Mouse (Mus musculus): Measurements from ENCODE around the gene Dkk3. TPM values are rescaled to one million over a fixed set of nuclear protein-coding genes. Genes with fewer than 3 reads are reported as not detected.
"Not testable (repeated sequence)": the region's sequence is repeated elsewhere in the genome, so short reads cannot be mapped to it uniquely, and the experiment has no call there.

Gene Dkk3
- total RNA-seq, 2 experiments from 2014 or later, result 19.0 to 20.1 TPM

DNA sequence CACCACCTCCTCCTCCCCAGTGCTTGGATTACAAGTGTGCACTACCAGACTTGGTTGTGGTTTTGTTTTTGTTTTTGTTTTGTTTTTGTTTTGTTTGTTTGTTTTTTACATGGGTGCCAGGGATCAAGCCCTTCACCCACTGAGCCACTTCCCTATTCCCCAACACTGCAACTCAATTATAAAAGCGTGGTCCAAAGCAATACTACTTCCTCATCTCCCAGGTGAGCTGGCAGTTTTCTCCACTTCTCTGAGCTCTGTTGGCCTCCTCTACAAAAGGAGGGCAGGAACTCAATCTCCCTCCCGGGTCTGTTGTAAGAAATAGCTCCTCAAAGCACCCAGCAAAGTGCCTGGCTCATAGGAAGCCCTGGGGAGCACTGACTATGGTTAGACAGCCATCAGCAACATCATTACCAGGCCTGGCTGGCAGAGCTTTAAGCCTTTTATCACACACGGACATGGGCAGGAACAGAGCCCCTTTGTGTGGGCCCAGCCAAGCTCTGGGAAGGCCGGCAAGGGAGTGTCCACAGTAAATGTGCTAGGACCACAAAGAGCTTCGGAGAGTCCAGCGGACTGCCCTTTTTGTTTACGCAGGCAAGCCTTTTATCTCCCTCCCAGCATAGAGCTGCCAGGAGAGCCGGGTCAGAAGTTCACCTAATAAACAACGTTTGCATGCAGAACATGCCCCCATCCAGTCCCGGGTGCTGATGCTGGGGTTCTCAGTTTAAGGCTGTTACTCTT, 11.3 kb upstream of the Dkk3 start:
- DNase-seq (ENCODE audit: low spot score in 2 of 2), result no peak

DNA sequence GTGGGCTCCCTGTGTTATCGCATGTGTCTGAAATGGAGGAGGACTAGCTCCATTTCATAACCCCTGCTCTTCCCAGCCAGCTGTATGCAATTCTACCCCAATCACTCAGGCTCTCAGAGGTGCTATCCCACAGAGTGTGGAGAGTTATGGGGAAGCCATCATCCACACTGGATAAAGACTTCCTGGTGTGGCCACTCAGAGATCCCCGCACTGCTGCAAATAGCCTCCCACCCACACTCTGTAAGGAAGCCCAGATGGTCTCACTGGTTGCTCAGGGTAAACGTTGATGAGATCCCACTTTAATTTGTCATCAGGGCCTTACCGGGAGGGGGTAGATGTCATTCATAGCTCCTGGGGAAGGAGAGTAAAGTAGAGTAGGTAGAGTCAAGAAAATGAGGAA, 6.7 kb upstream of the Dkk3 start:
- DNase-seq (ENCODE audit: low spot score in 2 of 2), result no peak

DNA sequence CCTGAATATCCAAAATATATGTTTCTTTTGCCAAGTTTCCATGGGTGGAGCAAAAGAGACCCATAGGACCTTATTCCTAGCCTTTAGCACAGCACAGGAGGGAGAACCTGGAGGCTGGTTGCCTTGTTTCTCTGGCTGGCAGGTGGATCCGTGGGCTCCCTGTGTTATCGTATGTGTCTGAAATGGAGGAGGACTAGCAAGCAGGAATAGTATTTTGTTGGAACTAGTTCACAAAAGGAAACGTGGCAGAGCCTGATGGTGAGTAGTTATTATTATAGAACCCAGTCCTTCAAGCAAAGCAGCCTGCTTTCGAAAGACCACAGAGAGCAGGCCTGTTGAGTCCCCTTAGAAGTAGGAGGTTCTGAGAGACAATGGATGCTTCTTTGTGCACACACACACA, 6.2 kb upstream of the Dkk3 start:
- DNase-seq (ENCODE audit: low spot score in 2 of 2), result not testable (repeated sequence)

DNA sequence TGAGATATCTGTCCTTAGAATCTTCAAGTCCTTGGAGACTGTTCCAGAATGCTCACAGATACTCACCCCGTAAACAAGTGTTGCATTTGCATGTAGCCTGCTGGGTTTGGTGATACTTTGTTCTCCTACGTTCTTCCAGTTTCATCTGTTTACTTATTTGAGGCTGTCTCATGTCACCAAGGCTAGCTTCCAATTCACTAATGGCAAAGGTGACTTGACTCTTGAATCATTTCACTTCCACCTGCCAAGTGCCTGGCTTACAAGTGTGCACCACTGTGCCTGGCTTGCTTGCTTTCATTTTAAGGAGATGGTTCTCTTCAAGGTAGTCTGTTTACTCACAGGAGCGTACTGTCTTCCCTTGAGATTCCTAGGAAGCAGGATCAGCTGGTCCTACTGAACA, 5.6 kb upstream of the Dkk3 start:
- no peak for DNase-seq (ENCODE audit: low spot score in 2 of 2)

DNA sequence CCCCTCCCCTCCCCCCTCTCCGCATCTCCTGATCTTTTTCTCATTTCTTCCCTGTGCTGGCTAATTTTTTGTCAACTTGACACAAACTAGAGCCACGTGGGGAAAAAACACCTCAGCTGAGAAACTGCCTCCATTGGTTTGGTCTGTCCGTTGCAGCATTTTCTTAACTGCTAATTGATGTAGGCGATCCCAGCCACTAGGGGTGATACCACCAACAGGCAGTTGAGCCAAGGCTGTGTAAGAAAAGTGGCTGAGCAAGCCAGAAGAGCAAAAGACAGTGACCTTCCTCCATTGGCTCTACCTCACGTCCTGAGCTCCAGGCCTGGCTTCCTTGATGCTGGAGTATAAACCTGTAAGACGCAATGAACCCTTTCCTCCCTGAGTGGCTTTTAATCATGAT, 978 bp upstream of the Dkk3 start:
- DNase-seq (ENCODE audit: low spot score in 2 of 2), result no peak

DNA sequence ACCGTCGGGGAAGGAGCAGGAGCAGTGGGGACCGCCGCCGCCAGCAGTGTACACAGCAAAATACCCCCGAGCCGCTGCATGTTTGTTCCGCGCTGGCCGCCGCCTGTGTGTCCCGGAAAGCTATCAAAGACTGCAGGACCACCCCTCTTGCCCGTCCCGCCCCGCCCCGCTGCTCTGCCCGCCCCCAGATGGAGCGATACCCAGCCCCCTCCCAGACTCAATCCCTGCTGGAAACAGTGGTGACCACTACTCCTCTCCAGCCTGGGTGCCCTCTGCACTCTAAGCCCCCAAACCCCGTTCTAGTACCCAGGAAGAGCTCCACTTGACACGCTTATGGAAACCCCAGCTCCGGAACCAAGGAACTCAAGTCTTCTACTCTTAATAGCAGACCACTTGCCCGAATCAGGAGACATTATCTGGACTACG, 528 bp downstream of the Dkk3 start:
- no peak for DNase-seq (ENCODE audit: low spot score in 2 of 2)

DNA sequence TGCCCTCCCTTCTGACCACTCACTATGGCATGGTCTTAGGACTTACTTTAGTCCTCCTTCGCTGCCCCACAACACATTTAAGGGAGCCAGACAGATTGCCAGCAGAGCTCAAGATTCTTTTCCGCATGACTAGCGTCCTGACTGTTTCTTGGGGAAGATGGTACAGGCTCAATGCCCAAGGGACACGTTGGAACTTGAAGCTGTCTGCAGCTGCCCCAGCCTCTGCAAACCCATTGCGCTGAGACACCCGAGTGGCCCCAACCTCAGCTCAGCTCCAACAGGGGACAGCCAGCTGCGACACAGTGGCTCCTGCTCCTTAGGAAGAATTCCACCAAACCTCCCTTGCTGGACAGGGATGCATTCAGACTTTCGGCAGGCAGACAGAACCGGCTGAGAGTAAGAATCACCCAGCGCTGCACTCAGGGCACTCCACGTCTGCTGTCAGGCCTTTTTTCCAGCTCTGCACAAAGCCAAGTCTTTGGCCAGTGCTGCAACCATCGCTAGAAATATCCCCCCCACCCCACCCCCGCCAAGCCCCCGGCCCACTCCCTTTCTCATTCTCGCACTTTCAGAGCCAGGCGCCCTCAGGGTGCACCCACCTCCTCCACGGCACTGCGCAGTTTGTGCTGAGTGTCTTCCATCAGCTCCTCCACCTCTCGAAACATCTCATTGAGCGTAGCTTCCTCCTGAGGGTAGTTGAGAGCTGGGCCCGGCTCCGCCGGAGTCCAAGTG, 1.1 kb downstream of the Dkk3 start:
- no peak for DNase-seq (ENCODE audit: low spot score in 2 of 2)

DNA sequence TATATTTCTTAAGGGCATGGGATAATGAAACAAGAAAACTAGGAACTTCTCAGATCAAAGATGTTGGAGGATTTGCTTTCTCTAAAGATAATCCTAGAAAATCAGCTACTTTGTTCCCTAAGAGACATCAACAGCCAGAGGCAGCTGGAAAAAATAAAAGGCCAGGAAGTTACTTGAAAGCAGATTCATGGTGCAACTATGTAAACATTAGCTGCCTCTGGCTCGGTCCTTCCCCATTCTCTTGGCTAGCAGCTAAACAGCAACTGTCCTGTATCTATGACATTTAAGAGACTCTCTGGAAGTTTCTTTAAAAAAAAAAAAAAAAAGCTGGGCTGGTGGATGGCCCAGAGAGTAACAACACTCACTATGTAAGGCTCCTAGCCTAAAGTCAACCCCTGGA, 3.7 kb downstream of the Dkk3 start:
- no peak for DNase-seq (ENCODE audit: low spot score in 2 of 2)

DNA sequence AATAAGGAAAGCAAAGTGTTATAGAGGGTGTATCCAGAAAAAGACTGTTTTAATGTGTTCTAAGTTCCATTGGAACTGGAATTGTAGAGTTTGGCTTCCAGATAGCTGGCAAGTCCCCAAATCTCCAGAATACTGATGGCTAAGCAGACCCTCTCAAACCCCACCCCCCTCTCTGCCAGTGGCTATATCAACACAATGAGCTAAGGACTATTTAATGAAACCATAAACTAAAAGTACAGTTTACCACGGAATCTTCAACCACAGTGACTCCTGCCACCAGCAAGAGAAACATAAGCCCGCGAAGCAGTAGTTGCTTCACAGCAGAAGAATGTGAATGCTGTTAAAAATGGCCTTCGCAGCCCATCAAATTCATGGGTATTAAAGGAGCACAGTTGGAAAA, 4.4 kb downstream of the Dkk3 start:
- DNase-seq (ENCODE audit: low spot score in 2 of 2), result no peak

DNA sequence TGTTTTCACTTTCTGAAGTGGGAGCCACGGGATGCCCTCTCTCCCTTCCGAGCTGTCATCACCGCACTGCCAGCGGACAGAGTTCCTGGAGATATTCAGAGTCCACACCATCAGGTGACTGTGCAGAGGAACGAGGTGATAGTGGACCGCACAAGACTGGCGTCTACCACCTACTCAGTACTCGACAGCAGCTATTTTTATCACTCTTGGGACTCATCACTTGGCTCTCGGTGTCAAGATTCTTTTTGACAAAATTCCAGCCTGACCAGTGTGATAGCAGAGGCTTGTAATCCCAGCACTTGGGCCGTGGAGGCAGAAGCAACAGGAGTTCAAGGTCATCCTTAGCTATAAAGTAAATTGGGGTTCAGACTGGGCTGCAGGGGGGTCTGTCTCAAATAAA, 9.7 kb downstream of the Dkk3 start:
- no peak for DNase-seq (ENCODE audit: low spot score in 2 of 2)

DNA sequence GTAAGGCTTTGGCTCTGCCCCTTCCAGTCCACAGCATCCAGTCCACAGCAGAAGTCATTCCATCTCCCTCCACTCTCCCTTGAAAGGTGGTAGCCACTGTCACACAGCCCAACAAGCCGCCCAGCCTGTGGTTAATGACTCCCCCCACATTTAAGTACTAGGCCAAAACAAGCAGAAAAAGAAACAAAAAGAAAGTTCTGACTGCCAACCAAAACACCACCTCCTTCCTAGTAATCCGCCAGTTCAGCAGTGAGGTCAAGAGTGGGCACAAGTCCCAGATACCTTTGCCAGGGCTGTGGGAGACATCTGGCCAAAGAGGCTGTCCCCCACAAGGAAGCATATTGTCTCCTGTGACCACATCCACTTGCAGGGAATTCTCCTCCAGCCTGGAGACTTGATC, 10.9 kb downstream of the Dkk3 start:
- no peak for DNase-seq (ENCODE audit: low spot score in 2 of 2)

DNA sequence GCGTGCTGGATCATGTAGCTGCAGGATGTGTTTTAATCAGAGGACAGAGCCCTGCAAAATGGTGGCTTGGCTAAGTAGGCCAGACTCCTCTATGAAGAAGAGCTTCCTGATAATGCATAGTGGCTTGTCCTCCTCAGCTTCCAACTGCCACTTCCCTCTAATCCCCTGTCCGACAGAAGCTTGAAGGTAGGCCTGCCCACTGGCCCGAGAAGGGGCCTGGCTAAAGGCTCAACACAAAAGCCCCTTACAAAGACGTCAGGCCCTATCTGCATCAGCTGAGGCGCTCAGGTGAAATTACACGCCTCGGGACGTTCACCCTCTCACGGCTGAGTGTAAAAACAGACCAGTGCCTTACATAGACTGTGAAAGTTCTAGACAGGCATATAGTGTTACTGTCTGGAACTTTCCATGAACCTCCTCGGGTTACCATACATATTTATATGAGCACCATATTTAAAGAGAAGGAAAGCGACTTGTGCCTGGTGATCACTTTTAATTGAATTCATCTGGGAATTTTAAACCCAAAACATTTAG, 14.1 kb downstream of the Dkk3 start:
- no peak for DNase-seq (ENCODE audit: low spot score in 2 of 2)

DNA sequence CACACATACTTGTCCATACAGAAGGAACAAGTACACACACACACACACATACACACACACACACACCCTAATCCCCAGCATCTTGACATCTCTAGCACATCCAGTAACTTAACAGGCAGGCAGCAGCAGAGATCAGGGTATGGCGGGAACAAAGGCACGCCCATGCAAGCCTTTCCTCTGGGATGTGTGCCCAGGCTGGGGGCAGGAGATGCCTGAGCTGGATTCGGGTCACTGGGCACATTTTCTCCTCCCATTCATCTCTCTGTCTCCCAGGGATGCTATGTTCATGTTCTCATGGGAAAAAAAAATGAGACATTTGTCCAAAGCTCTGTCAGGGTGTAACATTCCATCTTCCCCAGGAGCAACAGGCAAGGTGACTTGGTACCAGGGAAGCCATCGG, 14.9 kb downstream of the Dkk3 start:
- no peak for DNase-seq (ENCODE audit: low spot score in 2 of 2)

DNA sequence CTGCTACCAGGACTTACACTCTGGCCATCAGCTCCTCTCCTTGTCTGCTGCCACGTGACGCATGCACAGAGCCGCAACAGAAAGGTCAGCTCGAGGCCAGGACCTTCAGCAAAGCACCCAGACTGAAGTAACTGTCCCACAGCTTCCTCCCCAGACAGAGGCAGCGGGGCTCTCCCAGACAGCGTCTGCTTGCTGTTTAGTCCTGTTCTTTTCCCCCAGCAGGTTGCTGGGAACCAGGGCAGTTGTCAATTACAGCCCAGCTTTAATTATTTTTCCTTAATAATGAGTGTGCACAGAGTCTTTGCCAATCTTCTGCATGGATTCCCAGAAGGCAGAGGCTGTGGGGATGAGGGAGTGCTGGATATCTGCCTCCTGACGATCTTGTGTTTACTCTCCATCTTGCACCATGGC, 15.8 kb downstream of the Dkk3 start:
- peak in 1 of 2 experiments; percentile 41 for DNase-seq (ENCODE audit: low spot score in 2 of 2)

DNA sequence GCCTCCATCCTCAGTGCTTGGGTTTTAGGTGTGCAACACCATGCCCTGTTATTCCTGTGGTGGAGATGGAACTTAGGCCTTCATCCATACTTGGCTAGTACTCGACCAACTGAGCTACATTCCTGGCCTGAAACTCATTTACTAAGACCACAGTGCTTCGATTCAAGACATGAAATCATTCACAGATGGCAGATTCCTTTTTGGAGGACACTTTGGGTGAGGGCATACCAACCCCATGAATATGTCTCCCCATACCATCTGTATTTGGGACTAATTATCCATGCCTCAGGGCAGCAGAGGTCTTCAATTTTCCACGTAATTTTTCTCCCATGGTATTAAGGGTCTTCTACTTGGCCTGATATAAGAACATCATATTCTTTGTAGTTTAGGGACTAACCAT, 16.2 kb downstream of the Dkk3 start:
- DNase-seq (ENCODE audit: low spot score in 2 of 2), result no peak

DNA sequence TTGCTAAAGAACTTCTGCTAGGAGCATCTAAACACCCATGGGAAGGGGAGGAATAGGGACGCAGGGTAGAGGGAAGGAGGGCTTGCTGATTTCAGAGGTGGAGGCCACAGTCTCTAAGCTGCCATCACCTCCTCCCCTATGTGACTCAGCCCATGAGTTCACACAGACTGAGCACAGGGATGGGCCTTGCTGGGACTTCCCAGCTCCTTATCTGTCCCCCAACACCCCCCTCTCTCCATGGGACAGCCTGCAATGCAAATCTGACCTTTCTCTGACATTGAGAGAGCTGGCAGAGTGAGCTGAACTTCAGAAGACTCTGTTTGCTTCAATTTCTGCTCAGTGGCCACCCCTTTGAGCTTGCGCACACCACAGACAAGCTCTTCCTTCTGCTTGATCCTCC, 18.1 kb downstream of the Dkk3 start:
- DNase-seq (ENCODE audit: low spot score in 2 of 2), result no peak

DNA sequence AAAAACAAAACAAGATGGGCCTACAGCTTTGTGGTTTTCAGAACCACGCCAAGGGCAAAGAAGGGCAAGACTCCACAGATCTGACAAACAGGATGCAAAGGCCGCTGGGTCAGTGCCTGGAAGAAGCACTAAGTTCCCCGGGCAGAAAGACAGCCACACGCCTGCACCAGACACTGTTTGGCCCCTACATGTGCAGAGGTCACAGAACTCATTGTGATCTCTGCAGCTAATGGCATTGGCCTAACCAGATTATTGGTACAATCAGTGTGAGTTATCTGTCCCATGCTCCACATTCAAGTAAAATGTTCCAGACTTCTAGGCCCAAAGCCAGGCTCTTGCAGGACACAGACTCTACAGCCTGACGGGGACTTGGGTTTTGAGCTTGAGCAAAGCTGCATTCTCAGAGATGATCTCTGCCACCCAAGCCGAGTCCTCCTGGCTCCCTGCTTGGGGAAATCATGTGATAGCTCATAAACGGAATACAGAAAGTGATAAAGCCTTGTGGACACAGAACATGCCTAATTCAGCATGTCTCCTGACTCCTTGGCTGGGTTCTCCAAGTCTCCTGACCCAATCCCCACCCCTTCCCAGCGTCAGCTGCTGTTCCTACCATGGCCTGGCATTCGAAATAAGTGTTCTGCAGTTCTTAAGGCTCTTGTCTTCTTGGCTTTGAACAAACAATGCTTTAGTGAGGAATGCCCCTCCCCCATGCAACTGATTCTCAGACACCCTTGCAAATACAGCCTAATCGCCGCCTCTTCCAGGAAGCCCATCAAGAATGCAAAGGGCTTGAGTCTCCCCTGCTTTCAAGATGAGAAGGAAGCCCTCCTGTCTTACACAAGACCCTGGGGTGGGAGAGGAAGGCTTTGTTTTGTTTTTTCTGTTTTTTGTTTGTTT, 20.1 kb downstream of the Dkk3 start:
- no peak for DNase-seq (ENCODE audit: low spot score in 2 of 2)

DNA sequence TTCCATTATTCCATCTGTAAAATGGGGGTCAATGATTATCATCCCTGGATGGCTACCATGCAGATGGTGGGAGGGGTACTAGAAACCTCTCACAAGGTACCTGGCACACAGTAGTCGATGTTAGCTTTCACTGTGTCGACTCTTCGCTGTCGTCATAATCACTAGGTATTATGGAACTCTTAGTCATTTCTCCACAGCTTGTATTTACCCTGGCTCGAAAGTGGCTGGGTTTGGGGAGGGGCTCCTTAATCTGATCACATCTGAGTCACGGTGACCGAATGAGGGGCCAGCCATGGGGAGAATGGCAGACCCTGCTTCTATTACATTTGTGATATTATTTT, 20.7 kb downstream of the Dkk3 start:
- no peak for DNase-seq (ENCODE audit: low spot score in 2 of 2)

DNA sequence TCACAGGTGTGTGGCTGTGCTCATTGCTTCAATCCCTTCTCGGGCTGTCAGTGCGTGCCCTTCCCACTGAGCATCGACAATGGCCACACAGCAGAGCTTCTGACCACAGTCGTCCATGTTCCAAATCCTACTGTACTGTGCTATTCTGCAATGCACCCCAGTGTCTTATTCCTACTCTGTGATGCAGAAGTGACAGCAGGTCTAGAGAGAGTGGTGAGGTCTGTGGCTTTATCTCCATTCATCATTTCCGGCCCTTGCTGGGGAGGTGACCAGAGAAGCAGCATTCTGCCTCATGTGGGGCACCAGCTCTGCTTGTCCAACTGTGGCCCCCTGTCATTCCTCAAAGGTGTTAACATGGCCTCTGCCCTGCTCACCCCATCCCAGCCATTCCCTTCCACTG, 22.3 kb downstream of the Dkk3 start:
- no peak for DNase-seq (ENCODE audit: low spot score in 2 of 2)

DNA sequence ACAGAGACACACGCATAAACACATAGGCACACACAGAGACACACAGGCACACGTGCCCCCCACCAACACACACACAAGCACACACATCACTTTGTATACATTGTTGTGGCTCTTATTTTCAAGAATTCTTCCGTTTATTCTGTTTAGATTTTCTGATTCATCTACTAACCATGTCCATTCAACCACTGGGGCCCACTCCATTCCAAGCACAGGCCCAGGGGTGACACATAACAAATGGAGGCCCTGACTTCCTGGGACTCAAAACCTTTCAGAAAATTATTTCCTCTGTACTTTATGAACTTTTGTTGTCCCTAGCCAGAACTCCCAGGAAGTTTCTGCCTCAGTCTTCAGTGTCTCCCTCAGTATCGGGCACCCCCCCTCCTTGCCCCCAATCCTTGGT, 23.7 kb downstream of the Dkk3 start:
- DNase-seq (ENCODE audit: low spot score in 2 of 2), result no peak

DNA sequence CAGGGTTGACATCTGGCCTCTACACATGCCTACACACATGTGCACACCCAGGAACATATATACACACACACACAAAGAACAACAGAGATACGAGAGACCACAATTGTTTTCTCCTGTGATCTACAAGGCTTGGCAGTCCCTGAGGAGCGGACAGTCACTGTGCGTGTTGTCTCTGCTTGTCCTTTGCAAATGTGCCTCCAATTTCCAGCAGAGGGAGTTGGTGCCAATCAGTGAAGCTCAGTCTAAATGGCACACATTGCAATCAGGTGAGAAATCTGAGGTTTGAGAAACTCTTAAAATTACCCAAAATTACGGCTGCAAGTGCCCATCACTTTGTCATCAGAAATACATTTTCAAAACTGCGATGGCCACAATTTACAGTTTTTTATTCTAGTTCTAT, 25.6 kb downstream of the Dkk3 start:
- no peak for DNase-seq (ENCODE audit: low spot score in 2 of 2)

DNA sequence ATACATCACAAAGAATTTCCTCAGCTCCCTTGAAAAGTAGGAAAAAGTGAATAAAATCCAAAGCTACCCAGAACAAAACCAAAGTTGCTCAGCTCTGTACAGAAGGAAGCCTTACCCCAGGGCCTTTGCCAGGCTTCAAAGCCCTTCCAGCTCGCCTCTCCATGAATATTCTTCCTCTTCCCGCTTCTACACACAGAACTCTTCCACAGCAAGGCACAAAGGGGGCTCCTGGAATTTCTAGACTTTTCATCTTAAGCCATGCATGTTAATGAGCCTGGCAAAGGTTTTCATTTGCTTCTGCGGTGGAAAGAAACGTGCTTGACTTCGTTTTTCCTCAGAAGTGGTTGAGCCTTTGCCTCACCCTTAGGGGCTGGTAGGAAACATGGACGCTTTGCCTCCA, 26.9 kb downstream of the Dkk3 start:
- no peak for DNase-seq (ENCODE audit: low spot score in 2 of 2)
